Mouse (Mus musculus) midbrain, embryonic 11.5 days (tissue): ENCODE results near the gene Prkaa1. TPM values are rescaled to one million over a fixed set of nuclear protein-coding genes. Genes with fewer than 3 reads are reported as not detected.
A peak's percentile ranks its signal among the peaks of the same experiment; 100 is the strongest.

Experiments used
- ATAC-seq: fragments of 200-750 bp; cut with Nextera tagmentation; 2 replicates; pipeline ENCODE4 v1.8.0; 2017; ENCODE audit warnings: moderate TSS enrichment, moderate library complexity; ENCODE audit not compliant: low FRiP score
- DNase-seq: peaks from one replicate; pipeline ENCODE4 v3.0.0; 2015; ENCODE audit warnings: low spot score; ENCODE audit errors: missing footprints
- H3K27ac ChIP-seq: fragments of 300-500 bp; sonication (generic); 2 replicates; pipeline ENCODE4 v1.5.1; 2014; ENCODE audit warnings: low read depth, low read length
- H3K27me3 ChIP-seq: fragments of 300-500 bp; sonication (generic); 2 replicates; pipeline ENCODE4 v1.6.1; 2014; ENCODE audit warnings: mild to moderate bottlenecking, low read length, moderate library complexity, mixed read lengths; ENCODE audit not compliant: control insufficient read depth, insufficient read depth
- H3K36me3 ChIP-seq: fragments of 300-500 bp; sonication (generic); 2 replicates; pipeline ENCODE4 v1.6.1; 2014; ENCODE audit warnings: mild to moderate bottlenecking, low read length, moderate library complexity, mixed read lengths; ENCODE audit not compliant: control insufficient read depth, insufficient read depth
- H3K4me1 ChIP-seq: fragments of 300-500 bp; sonication (generic); 2 replicates; pipeline ENCODE4 v1.6.1; 2014; ENCODE audit warnings: low read length; ENCODE audit not compliant: control insufficient read depth, insufficient read depth
- H3K4me2 ChIP-seq: fragments of 300-500 bp; sonication (generic); 2 replicates; pipeline ENCODE4 v1.6.1; 2014; ENCODE audit warnings: mild to moderate bottlenecking, moderate library complexity
- H3K4me3 ChIP-seq: fragments of 300-500 bp; sonication (generic); 2 replicates; pipeline ENCODE4 v1.5.1; 2014; ENCODE audit warnings: low read depth, low read length
- H3K9ac ChIP-seq: fragments of 300-500 bp; sonication (generic); 2 replicates; pipeline ENCODE4 v1.6.1; 2014; ENCODE audit warnings: low read length
- H3K9me3 ChIP-seq: fragments of 300-500 bp; sonication (generic); 2 replicates; pipeline ENCODE4 v1.6.1; 2016; ENCODE audit warnings: low read length; ENCODE audit not compliant: control insufficient read depth
- WGBS: fragments of 180-500 bp; shearing (Covaris S2); extraction: QIAGEN DNeasy Blood & Tissue Kit; methylation state at CpG from one replicate; pipeline ENCODE4 v1.1.7; 2014; 5-methylcytosine and 5-hydroxymethylcytosine counted together
- polyA plus RNA-seq: library from polyadenylated mRNA; unstranded; fragments of >200 nt; fragmentation: Nextera tagmentation; extraction: Ambion mirVana; gene quantifications from 2 replicates; pipeline ENCODE4 v1.2.1, GENCODE M21; 2014

Prkaa1 gene
- polyA plus RNA-seq, 1 experiment from 2014 or later = 20.3 TPM

DNA sequence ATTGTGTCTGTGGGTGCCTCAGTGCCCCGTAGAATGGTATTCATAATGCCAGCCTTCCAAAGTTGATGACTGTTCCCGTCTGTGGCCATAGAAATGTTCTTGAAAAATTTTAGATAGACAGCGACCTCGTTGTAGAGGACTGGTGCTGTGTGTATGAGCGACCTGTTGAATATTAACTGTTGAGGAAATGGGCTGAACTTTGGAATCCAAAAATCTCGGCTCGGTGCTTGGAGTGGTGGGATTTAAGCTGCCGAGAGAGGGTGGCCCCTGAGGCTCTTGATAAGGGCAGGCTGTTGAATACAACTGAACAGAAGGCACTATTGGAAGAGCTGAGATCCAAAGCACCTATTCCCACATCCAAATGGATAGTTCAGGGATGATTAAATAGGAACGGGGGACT, 11.0 kb downstream of the Prkaa1 start:
- no peaks in the 10 kb centered on the region for H3K4me1 ChIP-seq
- DNase-seq (no peak), ATAC-seq (no peak)
- H3K36me3 ChIP-seq = no peaks in the 10 kb centered on the region
- H3K27me3 ChIP-seq = no peaks in the 10 kb centered on the region
- no peak overlapping the region for H3K9ac ChIP-seq
- no peak overlapping the region for H3K4me2 ChIP-seq
- no peak overlapping the region for H3K4me3 ChIP-seq
- 90% methylated on average over 9 of the region's 9 CpGs for WGBS
- H3K27ac ChIP-seq = no peak overlapping the region
- no peaks in the 10 kb centered on the region for H3K9me3 ChIP-seq

DNA sequence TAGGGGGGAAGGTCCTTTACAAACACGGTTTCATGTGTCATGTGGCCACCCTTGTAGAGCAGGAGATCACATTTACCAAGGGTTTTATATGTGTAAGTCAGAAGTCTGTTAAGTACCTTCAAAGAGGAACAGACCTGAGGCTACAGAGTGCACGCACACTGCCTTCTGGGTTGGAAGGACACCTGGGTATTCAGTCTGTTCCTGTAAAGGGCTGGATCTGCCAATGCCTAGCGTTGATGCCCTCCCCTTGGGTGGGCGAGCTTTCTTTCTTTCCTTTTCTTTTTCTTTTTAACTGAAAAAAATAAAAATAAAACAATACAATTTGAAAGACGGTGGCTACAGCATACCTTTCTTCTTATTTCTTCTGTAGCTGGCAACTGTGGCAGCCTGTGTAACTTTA, 11.4 kb downstream of the Prkaa1 start:
- Histone ChIP-seq H3K4me2 (no peak overlapping the region), H3K9me3 (no peaks in the 10 kb centered on the region), H3K4me3 (no peak overlapping the region), H3K9ac (no peak overlapping the region), H3K4me1 (no peaks in the 10 kb centered on the region), H3K27me3 (no peaks in the 10 kb centered on the region), H3K36me3 (no peaks in the 10 kb centered on the region), H3K27ac (no peak overlapping the region)
- DNase-seq = peak; percentile 65
- WGBS = 84% methylated on average over 5 of the region's 5 CpGs
- ATAC-seq = no peak

DNA sequence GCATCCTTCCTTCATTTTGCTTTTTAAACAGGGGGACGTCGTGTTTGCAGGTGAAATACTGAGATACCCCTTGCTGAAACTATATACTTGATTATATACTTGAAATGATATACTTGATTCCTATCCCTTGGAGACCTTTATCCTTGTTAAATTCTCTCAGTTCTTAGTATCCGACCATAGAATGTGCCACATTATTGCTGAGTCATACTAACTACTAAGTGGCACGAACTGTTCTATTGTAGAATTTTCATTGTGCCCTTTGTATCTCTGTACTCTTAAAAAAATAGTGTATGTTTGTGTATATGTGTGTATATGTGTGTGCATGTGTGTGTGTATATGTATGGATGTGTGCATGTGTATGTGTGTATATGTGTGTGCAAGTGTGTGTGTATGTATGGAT, 12.7 kb downstream of the Prkaa1 start:
- Histone ChIP-seq H3K27me3 (no peaks in the 10 kb centered on the region), H3K9ac (no peak overlapping the region), H3K36me3 (no peaks in the 10 kb centered on the region), H3K27ac (no peak overlapping the region), H3K4me3 (no peak overlapping the region), H3K4me2 (no peak overlapping the region), H3K4me1 (no peaks in the 10 kb centered on the region), H3K9me3 (no peaks in the 10 kb centered on the region)
- DNase-seq (peak; percentile 2), ATAC-seq (no peak)
- 94% methylated on average over 4 of the region's 4 CpGs for WGBS

DNA sequence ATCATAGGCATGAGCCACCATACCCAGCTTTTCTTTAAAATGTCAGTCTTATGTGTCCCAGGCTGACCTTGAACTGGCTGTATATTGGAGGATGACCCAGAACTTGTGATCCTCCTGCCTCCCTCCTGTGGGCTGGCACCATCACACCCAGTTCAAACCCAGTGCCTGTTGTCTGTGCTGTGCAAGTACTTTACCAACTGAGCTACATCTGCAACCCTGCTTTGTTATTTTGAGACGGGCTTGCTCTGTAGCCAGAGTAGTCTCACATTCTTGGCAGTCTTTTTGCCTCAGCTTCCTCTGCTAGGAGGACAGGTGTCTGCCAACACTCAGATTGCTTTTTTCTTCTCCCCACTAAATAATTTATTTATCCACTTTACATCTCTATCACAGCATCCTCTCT, 13.7 kb downstream of the Prkaa1 start:
- no peak for ATAC-seq
- WGBS = 94% methylated on average over 1 of the region's 1 CpGs
- Histone ChIP-seq H3K27ac (no peak overlapping the region), H3K27me3 (no peaks in the 10 kb centered on the region), H3K9me3 (no peaks in the 10 kb centered on the region), H3K4me2 (no peak overlapping the region), H3K4me1 (no peaks in the 10 kb centered on the region), H3K9ac (no peak overlapping the region), H3K36me3 (no peaks in the 10 kb centered on the region), H3K4me3 (no peak overlapping the region)
- DNase-seq = peak; percentile 17

DNA sequence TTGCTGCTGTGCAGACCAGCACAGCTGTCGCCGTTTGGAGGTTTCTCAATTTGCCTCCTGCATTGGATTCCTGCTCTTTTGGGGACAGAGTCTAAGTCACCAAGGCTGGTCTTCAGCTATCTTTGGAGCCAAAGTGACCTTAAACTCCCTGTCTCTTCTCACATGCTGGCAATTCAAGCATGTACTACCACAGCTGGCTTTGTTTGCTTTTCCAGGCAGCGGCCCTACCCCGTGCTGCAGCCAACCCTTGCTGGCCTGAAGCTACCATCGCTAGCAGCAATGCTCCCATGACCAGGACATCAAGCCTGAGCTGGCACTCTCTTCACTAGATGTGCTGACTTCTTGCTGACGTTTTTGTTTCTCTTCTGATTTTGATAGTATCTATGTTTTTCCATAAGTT, 15.2 kb downstream of the Prkaa1 start:
- H3K27ac ChIP-seq = no peak overlapping the region
- WGBS = 81% methylated on average over 6 of the region's 6 CpGs
- no peak for ATAC-seq

DNA sequence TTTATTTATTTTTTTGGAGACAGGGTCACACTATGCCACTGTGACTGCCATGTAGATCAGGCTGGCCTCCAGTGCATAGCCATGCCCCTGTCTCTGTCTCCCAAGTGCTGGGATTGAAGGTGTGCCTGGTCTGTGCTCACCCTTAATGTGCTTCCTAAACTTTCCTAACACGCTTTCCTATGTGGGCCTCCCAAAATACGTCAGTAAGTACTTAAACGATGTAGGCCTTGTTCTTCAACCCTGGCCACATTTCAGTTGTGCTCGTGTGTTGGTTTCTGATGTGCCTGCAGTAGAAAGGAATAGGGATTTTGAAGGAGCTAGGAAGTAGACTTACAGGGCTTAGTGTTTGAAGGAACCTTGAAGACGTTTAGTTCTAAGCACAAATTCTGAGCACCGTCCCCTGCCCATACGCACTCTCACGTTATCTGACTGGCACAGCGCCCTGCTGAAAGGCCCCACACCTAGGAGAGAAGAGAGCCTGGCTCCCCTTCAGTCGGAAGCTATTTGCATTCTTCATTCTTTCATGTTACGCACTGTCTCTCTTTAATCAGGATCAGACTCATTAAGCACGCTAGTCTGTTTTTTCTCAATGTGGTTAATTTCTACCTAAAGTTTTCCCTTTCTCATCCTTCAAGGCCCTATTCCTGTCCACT, 21.6 kb downstream of the Prkaa1 start:
- Histone ChIP-seq H3K9me3 (no peaks in the 10 kb centered on the region), H3K4me2 (no peak overlapping the region), H3K27ac (no peak overlapping the region), H3K4me1 (no peaks in the 10 kb centered on the region), H3K9ac (no peak overlapping the region), H3K4me3 (no peak overlapping the region), H3K36me3 (peaks cover 7% of the 10 kb centered on the region; the same call in 1 of the 2 replicates), H3K27me3 (no peaks in the 10 kb centered on the region)
- ATAC-seq (no peak), DNase-seq (peak; percentile 62)
- WGBS = 92% methylated on average over 12 of the region's 12 CpGs

More for the DNA sequence above, 15.2 kb downstream of the Prkaa1 start:
- H3K9ac ChIP-seq = no peak overlapping the region
- no peaks in the 10 kb centered on the region for H3K27me3 ChIP-seq
- H3K4me2 ChIP-seq = no peak overlapping the region
- 0 out of 2 replicates have a peak, but pooled peaks cover 2% of the 10 kb centered on the region for H3K36me3 ChIP-seq
- H3K4me3 ChIP-seq = no peak overlapping the region
- no peaks in the 10 kb centered on the region for H3K9me3 ChIP-seq
- H3K4me1 ChIP-seq = no peaks in the 10 kb centered on the region
- DNase-seq = peak; percentile 73

DNA sequence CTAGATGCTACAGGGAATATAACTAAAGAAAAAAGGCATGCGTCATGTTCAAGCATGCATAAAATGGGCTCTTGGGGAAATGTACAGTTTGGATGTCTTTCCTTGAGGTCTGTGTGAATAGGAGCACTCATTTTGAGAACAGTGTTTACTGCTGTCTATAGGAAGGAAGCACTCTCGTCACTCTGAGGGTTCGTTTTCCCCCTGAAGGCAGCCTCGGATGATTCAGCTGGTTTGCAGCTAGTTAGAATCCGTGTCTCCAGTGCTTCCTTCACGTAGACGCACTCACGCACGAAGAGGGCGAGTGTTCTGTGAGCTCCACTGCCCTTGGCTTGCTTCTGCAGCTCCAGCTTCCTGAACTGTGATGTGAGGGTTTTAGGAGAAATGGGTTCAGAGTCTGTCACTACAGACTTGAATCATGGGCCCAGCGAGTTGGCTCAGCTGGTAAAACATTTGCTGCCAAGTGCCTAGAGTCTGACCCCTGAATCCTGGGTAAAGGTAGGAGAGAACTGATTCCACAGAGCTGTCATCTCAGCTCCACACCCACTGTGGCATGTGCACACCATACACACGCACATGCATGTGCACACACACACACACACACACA, 29.7 kb downstream of the Prkaa1 start:
- WGBS = 92% methylated on average over 12 of the region's 12 CpGs

DNA sequence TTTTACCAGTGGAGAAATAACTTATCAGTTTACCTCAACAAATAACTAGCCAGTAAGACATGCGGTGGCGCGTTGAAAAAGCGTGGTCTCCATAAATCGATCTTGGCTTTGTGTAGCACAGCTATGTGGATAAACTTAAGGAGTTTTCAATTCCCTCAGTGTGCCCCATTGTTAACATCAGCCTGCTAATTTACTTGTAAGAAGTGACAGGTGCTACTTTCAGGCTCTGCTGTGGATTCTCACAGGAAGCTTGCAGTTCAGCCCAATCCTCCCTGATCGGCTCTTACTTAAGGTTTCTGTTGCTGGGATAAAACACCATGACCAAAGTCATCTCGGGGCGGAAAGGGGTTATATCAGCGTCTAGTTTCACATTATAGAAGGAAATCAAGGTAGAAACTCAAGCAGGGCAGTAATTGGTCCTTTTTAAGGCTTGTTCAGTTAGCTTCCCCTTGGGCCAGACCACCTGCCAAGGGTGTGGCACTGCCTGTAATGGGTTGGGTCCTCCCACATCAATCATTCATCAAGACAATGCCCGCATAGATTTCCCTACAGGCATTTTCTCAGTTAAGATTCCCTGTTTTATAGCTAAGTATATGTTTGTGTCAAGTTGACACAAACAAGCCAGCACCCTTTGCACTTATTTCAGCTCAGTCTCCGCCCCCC, 41.1 kb downstream of the Prkaa1 start:
- Histone ChIP-seq H3K4me2 (peak overlapping the region; percentile 78), H3K9ac (peak overlapping the region; percentile 82), H3K36me3 (no peaks in the 10 kb centered on the region), H3K4me3 (peak overlapping the region; percentile 89), H3K27me3 (no peaks in the 10 kb centered on the region), H3K27ac (peak overlapping the region; percentile 76; the same call in 1 of the 2 replicates), H3K9me3 (no peaks in the 10 kb centered on the region), H3K4me1 (peaks cover 13% of the 10 kb centered on the region; the same call in 1 of the 2 replicates)
- WGBS = 56% methylated on average over 10 of the region's 11 CpGs
- ATAC-seq (peak; percentile 57), DNase-seq (peak; percentile 89)

More for the DNA sequence above, 29.7 kb downstream of the Prkaa1 start:
- Histone ChIP-seq H3K36me3 (peaks cover 18% of the 10 kb centered on the region), H3K27ac (no peak overlapping the region), H3K9me3 (no peaks in the 10 kb centered on the region), H3K4me3 (no peak overlapping the region), H3K9ac (no peak overlapping the region), H3K4me1 (no peaks in the 10 kb centered on the region), H3K4me2 (no peak overlapping the region), H3K27me3 (no peaks in the 10 kb centered on the region)
- peak; percentile 17 for DNase-seq
- no peak for ATAC-seq
